Mouse (Mus musculus): Measurements from ENCODE around the gene Higd1a.

GRCm38 (mm10) chr9:121864837-121865236 is 6.7 kb upstream of the Higd1a start:
- no peak for TF ChIP-seq CTCF (IDR thresholded peaks at IDR 0.05; ENCODE audit: low read depth, low read length)
- TF ChIP-seq POLR2A (IDR thresholded peaks at IDR 0.05; ENCODE audit: borderline replicate concordance, low read depth, low read length): no peak

Data from bone marrow macrophage, adult 2 months (primary cell).